8 mouse cellular contexts compared by ENCODE assay signal in genomic region chr5:53657925-53658324, GRCm38 (mm10). TPM values are rescaled to one million over a fixed set of nuclear protein-coding genes. Genes with fewer than 3 reads are reported as not detected.
DNase-seq lines count a peak whose midpoint lies in the region; ATAC-seq and TF ChIP-seq lines count a peak whose summit lies in the region.

No protein-coding gene starts in this region.

- no peak overlapping the region for H3K4me3 ChIP-seq in cortical plate, adult 2 months (ENCODE audit: insufficient read depth, low read length)

- intact Hi-C loops in left cerebral cortex, postnatal 36 days (cut with DNase I) = loop anchor here (5.0 kb wide), 1 partner anchor 454 kb away; no protein-coding TSS in a partner anchor

- TF ChIP-seq CTCF in cortical plate, adult 2 months (IDR thresholded peaks at IDR 0.05; ENCODE audit: extremely low read depth, insufficient read depth, low read length) = peak; percentile 39

- no peak overlapping the region for H3K27ac ChIP-seq in cortical plate, adult 2 months (ENCODE audit: insufficient read depth, low read length)

- ATAC-seq in megakaryocyte-erythroid progenitor cell, adult 5-6 weeks (replicated peaks; ENCODE audit: low FRiP score, low TSS enrichment, poor library complexity, severe bottlenecking) = peak; percentile 52
- no peak for ATAC-seq in activated CD4-positive, CD25-positive, alpha-beta regulatory T cell, adult 4 months

- DNase-seq in cerebellum, postnatal 14 days = peak; percentile 29 to 46
- no peak for DNase-seq in cerebellum, adult 18-20 months
- DNase-seq in 416B (ENCODE audit: low read depth) = peak; percentile 37
- DNase-seq in kidney, adult 18-20 months = peak; percentile 43
- no peak for DNase-seq in left cerebral cortex, postnatal 36 days (ENCODE audit: low spot score in 2 of 2)

- no peaks in the 10 kb centered on the region for H3K4me1 ChIP-seq in cortical plate, adult 2 months (ENCODE audit: control insufficient read depth, insufficient read depth, low read length)

- no peak for TF ChIP-seq POLR2A in cortical plate, adult 2 months (IDR thresholded peaks at IDR 0.05; ENCODE audit: extremely low read depth, insufficient read depth, low read length)

RNA-seq across cellular contexts. Expression of gene Cckar, which starts 49.6 kb away (rescaled TPM):
- 0.04 TPM in 1 of 2 replicates, not detected in the other for polyA plus RNA-seq in cortical plate, adult 2 months (2012; rRNA removed)
- total RNA-seq in megakaryocyte-erythroid progenitor cell, adult 5-6 weeks (2014; fragmentation: Nextera tagmentation) = not detected in 2 replicates
- total RNA-seq in megakaryocyte-erythroid progenitor cell, adult 5-6 weeks (2017) = not detected in 2 replicates
- not detected for polyA plus RNA-seq in activated CD4-positive, CD25-positive, alpha-beta regulatory T cell, adult 4 months (2017; shearing (Covaris generic))
- not detected for total RNA-seq in left cerebral cortex, postnatal 36 days (2021)

Comparison
In these comparisons a context has a peak if more than half of its experiments do, and no peak if none do; other contexts are left out.
1. DNase-seq: peak in cerebellum, postnatal 14 days (2 of 2), 416B (single experiment) and kidney, adult 18-20 months (single experiment); none in cerebellum, adult 18-20 months (0 of 2) and left cerebral cortex, postnatal 36 days (0 of 2).